Comparison of ENCODE assay signal across 8 mouse cellular contexts in the genomic region with DNA sequence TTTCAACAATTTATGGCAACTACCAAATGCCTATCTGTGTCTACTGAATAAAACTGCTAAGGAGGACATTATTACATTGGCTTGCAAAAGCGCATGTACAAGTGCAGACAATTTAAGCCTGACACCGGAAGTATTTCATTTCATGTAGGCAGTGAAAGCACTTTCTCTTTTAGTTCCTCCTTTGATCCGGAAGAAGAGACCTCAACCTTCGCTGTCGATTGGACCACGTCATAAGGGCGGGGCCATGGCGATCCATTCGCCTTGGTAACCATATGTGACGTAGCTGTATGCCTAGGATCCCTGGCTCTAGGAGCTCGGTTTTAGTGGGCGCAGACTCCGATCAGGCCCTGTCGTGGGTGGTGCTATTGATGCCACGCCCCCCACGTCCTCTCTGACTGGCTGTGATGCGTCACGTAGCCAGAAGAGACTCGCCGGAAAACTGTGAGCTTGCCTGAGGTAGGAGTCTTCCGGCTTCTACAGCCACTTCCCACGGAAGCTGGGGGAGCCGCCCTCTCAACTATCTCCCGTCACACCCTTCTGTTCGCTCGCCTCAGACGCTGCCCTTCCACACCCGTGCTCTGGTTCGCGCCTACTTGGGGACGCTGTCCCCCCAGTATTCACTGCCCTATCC. TPM values are rescaled to one million over a fixed set of nuclear protein-coding genes. Genes with fewer than 3 reads are reported as not detected.
DNase-seq lines count a peak whose midpoint lies in the region; ATAC-seq and TF ChIP-seq lines count a peak whose summit lies in the region.

No protein-coding gene starts in this region.

- ATAC-seq in common myeloid progenitor, adult 5-6 weeks (replicated peaks; ENCODE audit: low read depth, poor library complexity, severe bottlenecking): peak; percentile 90
- peak; percentile 99 for ATAC-seq in hindbrain, postnatal 0 days
- peak; percentile 86 for ATAC-seq in megakaryocyte, adult 5-6 weeks (ENCODE audit: poor library complexity, severe bottlenecking)

- H3K36me3 ChIP-seq in hindbrain, postnatal 0 days (ENCODE audit: insufficient read depth, low read length): no peaks in the 10 kb centered on the region

- 2% methylated on average over 30 of the region's 31 CpGs for WGBS in hindbrain, postnatal 0 days

- peak overlapping the region; percentile 96 for H3K27ac ChIP-seq in gastrocnemius, adult 2 months
- peak overlapping the region; percentile 99 for H3K27ac ChIP-seq in hindbrain, postnatal 0 days
- peak overlapping the region; percentile 96 for H3K27ac ChIP-seq in left cerebral cortex, adult 2 months

- H3K4me1 ChIP-seq in hindbrain, postnatal 0 days (ENCODE audit: insufficient read depth, low read length): no peaks in the 10 kb centered on the region

- DNase-seq in ZHBTc4 (ENCODE audit: low read depth, low spot score): peak; percentile 99
- DNase-seq in gastrocnemius, adult 2 months: peak; percentile 97
- peak; percentile 99 for DNase-seq in hindbrain, postnatal 0 days (ENCODE audit: low spot score)
- peak; percentile 91 to 94 for DNase-seq in left cerebral cortex, adult 2 months (ENCODE audit: extremely low spot score in 1 of 2, low spot score in 2 of 2)
- peak; percentile 94 to 97 for DNase-seq in right cerebral cortex, adult 2 months (ENCODE audit: low spot score in 2 of 2)
- peak; percentile 87 for DNase-seq in urinary bladder, postnatal 25 days (ENCODE audit: low spot score)

- intact Hi-C loops in gastrocnemius, adult 2 months (cut with DNase I): loop anchor here (2.0 kb wide), 1 partner anchor 175 kb away; a partner anchor contains a TSS
- intact Hi-C loops in left cerebral cortex, adult 2 months (cut with DNase I): loop anchor here (1.0 kb wide), 2 partner anchors 37 to 174 kb away; a partner anchor contains a TSS

- peak overlapping the region; percentile 92 for H3K4me3 ChIP-seq in gastrocnemius, adult 2 months
- H3K4me3 ChIP-seq in hindbrain, postnatal 0 days (ENCODE audit: low read length): peak overlapping the region; percentile 66
- peak overlapping the region; percentile 65 for H3K4me3 ChIP-seq in left cerebral cortex, adult 2 months

- H3K4me2 ChIP-seq in hindbrain, postnatal 0 days (ENCODE audit: low read depth, low read length): peak overlapping the region; percentile 67

- no peaks in the 10 kb centered on the region for H3K9me3 ChIP-seq in hindbrain, postnatal 0 days (ENCODE audit: low read length)

- H3K27me3 ChIP-seq in hindbrain, postnatal 0 days (ENCODE audit: insufficient read depth, low read length): no peaks in the 10 kb centered on the region

- peak overlapping the region; percentile 72 for H3K9ac ChIP-seq in hindbrain, postnatal 0 days (replicated peaks; ENCODE audit: low read length)

- TF ChIP-seq CTCF in gastrocnemius, adult 2 months (IDR thresholded peaks at IDR 0.05): no peak
- no peak for TF ChIP-seq CTCF in hindbrain, postnatal 0 days (IDR thresholded peaks at IDR 0.05; ENCODE audit: low read depth)
- TF ChIP-seq CTCF in left cerebral cortex, adult 2 months (IDR thresholded peaks at IDR 0.05): no peak

RNA-seq across cellular contexts. Expression of a gene that starts 36.7 kb away (rescaled TPM):
- total RNA-seq in common myeloid progenitor, adult 5-6 weeks (2017): 36.1 and 56.0 TPM in 2 replicates
- 10 to 100 TPM in 1 of 2 experiments, 1 to 10 TPM in 1; 8.9 to 10.6 TPM for total RNA-seq in gastrocnemius, adult 2 months (2021)
- total RNA-seq in hindbrain, postnatal 0 days (2014; rRNA removed): 13.7 and 17.5 TPM in 2 replicates
- 13.5 and 16.8 TPM in 2 replicates for polyA plus RNA-seq in hindbrain, postnatal 0 days (2015; fragmentation: Nextera tagmentation; extraction: Ambion mirVana)
- total RNA-seq in left cerebral cortex, adult 2 months (2021): 10 to 100 TPM; 19.2 to 21.4 TPM
- 45.2 and 45.5 TPM in 2 replicates for total RNA-seq in megakaryocyte, adult 5-6 weeks (2015)
- total RNA-seq in megakaryocyte, adult 5-6 weeks (2017): 30.4 and 42.1 TPM in 2 replicates

Comparison
In these comparisons a context has a peak if more than half of its experiments do, and no peak if none do; other contexts are left out.
1. Peak in every context shown above with its lines: DNase-seq, ATAC-seq, H3K4me3 ChIP-seq and H3K27ac ChIP-seq.